Mouse (Mus musculus): ENCODE data around the gene 4930447C04Rik.

GRCm38 (mm10) chr12:72843135-72843534, 97.4 kb downstream of the 4930447C04Rik start:
- peak; percentile 43 for TF ChIP-seq CTCF (IDR thresholded peaks at IDR 0.05; ENCODE audit: low read depth)
- no peak for TF ChIP-seq EP300 (optimal IDR thresholded peaks at IDR 0.05)
